Mouse (Mus musculus): ENCODE results near the gene Wdfy3.
"Not testable (repeated sequence)": the region's sequence is repeated elsewhere in the genome, so short reads cannot be mapped to it uniquely, and the experiment has no call there.

Wdfy3 gene

DNA sequence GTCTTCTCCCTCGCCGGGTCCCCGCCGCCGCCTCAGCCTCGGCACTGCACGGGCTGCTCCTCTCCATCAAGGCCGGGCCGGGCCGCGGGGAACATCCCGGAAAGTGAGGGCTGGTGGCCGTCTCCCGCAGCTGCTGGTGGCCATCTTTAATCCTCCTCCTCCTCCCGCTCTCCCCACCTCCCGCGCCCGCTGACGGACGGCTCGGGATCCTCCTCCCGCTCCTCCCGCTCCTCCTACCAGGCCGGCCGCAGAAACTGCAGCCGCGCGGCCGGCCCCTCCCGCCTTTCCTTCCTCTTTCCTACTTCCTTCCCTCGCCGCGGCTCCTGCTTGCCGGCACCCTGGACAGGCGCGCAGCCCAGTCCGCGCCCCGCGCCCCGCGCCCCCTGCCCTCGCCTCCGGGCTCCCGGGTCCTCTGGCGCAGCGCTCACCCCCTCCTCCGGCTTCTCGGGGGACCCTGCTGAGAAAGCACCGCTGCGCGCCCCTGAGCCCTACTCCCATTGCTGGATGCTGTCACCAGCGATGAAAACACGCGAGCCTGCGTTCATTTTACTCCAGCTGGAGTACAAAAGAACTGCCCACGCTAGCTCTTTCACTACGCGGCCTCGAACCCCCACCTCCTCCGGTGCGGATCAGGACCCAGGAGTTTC lies at the start of gene Wdfy3:
Wdfy3 (minus strand) TSS at position 155 of the 647 bp plus-strand sequence.
- DNase-seq = peak; percentile 91

DNA sequence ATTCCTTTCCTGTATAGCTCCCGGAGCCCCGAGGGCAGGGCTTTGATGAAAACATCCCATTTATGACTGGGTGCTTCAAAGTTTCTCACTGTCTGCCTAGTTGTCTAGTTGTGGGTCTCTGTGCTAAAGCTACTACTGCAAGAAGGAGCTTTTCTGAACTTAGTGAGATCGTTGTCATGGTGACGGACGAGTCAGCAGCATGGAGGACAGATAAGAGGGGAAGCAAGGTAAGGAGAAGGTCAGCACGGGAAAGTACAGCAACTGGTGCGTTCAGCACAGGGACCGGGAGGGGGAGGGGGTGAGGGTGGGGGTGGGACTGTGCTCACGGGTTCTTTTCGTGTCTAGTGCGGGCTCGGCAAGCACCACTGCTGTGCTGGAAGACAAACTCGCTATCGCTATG lies 43.3 kb upstream of the Wdfy3 start:
- no peak for DNase-seq

DNA sequence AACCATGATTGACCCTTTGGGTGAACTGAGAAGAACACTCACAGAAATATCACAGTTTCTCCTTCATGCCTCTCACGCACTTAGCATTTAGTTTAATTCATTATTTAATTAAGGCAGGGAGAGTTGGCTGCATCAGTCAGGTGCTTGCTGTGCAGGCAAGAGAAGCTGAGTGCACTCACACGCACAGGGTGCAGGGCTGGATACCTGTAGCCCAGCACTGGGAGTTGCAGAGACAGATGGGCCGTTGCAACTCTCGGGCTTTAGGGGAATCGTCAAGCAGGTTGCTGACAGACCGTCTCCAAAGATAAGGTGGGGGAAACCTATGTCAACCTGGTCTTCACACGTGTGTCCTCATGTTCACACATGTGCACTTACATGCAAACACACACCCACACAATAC lies 42.3 kb upstream of the Wdfy3 start:
- DNase-seq = no peak

DNA sequence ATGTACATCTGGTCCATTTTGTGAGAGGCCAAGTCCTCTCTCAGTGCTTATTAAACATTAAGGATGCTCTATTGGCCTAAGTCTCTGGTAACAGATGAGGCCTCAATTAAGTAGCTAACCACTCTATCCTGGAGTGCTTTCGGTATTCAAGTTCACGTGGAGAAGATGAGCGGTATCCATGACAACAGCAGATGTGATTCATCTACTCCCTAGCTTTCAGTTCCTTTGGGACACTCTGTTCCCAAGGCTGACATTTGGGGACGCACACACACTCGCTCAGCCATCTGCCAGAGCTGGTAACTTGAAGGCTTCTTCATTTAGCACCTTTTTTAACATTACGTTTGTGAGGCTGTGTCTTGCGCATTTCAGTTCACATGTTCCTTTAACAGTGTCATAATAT lies 40.3 kb upstream of the Wdfy3 start:
- no peak for DNase-seq

DNA sequence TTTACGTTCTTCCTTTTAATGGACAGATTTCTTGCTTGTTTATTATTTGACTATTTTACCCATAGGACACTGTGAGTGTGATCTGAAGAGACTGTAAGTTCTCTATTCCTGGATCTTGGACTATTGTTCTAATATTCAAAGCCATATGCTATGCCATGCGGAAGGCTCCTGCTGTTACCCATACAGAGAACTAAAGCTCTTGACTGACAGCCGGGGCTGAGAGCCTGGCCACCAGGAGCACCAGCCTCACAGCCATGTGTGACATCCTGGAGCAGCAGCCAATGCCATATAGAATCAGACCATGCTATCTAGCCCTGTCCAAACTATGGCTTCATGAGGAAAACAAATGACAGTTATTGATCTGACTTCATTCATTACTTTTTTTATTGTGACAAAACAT lies 36.2 kb upstream of the Wdfy3 start:
- no peak for DNase-seq

DNA sequence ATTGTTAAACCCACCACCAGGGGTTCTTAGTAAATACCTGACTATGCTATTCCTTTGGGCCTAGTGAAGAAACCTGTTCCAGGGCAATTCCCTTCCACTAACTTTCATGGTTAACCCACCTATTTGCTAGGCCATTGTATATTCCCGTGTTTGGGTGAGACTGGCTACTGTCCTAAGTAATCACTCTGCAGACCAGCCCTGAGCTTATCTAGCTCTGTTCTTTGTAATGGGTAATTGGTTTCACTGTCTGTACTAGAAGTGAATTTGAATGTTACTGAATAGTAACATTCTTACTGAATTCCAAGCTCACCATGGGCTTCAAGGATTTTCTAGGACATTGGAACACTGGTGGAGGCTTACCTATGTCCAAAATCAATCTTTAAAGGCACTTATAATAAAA lies 32.1 kb upstream of the Wdfy3 start:
- not testable (repeated sequence) for DNase-seq

DNA sequence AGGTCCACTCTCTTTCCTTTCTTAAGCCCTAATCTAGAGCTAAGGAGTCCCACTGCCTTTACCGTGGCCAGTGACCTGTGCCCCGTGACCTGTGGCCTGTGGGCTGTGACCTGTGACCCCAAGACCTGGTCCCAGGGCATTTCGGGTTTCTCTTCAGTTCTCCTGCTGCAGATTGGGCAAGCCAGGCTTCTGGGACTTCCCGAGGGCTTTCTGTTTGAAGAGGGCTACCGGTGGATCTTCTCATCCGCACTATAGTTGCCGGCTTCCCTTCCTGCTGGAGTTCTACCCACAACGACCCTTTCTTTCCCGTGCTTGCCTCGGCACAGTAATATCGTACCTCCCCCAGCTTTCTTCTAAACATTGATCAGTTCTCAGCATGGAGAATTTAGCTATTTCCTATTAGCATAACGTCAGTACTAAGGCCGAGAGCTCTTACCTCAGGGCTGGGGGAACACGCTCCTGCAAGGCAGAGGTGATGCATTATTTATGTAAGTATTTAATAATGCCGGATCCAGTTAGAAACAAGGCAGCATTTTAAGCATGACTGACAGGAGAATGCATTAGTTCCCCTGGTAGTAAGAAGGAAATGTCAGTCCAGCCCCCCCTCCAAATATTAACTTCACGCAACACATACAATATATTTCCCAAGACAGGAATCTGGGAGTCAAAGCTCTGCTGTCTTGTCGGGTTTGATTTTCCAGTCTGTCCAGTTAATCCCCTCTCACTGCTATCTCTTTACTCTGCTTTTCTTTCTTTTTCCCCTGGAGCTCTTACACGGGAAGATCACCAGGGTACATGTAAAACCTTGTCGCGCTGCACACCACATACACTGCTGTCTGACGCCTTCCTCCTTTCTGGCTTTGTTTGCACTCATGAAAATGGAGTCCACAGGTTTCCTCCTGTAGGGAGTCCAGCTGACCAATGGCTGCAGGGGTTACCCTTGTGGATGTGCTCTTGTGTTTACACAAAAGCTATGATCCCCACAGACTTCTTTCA lies 30.8 kb upstream of the Wdfy3 start:
- no peak for DNase-seq

DNA sequence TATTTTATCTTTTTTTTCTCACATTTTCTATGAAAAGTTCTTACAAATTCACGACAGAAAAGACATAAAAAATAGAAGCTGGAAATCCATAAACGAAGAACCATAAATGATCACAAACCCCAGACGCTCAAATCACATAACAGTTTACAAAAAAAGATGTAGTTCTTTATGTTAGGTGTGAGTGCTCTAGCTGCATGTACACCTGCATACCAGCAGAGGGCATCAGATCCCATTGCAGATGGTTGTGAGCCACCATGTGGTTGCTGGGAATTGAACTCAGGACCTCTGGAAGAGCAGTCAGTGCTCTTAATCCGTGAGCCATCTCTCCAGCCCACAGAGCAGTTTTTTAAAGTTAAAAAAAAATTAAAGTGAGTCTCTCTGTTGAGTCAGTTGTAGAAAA lies 25.9 kb upstream of the Wdfy3 start:
- DNase-seq = no peak

DNA sequence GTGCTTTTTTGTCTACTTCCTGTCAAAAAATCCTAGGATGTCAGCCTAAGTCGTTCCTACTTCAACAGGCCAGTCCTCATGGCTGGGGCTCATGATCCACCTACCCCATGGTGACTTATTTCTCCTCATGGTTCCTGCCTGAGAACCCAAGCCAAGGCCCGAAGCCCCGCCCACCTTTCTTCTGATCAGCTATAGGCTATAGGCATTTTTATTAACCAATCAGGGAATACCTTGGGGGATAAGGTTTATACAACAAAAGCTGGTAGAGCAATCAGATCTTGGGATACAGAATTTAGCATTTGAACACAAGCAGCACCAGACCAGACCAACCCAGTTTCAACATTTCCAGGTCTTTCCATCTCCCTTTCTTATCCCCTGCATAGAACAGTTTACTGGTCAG lies 21.0 kb upstream of the Wdfy3 start:
- no peak for DNase-seq

DNA sequence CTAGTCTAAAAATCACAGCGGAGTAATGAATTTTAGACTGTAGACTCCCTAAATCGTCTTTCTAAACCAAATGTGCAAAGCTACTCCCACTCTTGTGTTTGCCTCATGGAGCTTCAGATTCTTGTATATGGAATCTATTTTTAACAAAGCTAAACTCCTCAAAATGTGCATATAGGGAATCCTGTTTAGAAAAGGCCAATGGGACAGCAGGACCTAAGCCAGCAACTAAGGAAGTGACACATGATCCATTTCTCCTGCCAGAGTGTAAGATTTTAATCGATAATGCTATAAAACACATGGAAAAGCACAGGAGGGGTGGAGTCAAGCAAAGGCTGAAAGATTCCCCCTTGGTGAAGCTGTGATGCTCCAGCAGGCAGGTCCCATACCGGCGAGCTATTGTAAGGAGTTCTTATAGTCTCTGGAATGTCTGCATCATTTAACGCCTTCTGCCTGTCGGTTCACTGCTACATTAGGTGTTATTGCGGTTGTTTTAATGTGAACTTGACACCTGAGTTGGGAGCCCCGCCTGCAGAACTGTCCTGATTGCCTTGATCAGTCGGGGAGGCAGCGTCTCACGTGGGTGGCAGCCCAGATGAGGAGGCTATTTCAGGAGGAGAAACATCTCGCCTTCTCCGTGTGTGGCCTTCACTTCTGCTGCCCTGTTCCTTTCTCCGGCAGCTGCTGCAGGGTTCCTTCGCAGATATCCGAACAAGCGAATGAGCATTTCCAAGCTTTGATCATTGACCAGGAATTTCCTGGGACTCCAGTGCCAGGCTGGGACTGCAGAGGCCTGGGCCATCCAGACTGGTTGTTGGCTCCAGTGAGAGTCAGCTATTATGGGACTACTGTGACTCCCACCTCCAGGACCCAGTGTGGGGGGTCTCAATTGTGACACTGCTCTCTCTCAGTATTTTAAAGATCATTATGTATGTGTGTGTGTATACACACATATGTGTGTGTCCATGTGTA lies 15.3 kb upstream of the Wdfy3 start:
- no peak for DNase-seq

DNA sequence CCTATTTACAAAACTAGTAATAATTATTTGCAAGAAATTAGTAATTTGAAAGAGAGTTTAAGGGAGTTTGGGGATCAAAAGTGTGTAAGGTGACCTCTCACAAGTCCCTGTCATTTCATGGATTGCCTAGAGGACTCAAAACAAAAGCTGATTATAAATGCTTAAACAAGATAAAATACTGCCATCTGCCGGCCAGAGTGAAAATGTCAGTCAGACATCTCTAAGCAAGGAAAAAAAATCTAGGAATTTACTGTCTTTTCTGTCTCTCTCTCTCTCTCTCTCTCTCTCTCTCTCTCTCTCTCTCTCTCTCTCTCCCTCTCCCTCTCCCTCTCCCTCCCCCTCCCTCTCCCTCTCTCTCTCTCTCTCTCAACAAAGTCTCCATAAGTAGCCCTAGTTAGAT lies 4.4 kb upstream of the Wdfy3 start:
- peak; percentile 73 for DNase-seq

DNA sequence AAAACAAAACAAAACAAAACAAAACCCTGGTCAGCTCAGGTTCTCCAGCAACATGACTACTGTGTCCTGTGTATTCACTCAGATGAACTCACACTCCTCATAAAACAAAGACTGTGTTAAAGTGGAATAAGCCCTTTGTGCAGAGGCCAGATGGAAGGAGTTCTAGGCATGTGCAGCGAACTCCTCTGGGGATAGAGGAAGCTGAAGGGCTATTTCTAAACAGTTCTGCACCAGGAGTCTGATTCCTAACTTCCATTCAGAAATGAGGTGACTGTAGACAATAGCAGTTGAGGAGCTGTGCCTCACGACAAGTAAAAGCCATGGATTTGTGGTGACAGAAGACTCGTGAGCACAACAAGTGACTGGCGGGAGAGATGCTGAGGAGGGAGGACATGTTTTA lies 2.3 kb upstream of the Wdfy3 start:
- no peak for DNase-seq

DNA sequence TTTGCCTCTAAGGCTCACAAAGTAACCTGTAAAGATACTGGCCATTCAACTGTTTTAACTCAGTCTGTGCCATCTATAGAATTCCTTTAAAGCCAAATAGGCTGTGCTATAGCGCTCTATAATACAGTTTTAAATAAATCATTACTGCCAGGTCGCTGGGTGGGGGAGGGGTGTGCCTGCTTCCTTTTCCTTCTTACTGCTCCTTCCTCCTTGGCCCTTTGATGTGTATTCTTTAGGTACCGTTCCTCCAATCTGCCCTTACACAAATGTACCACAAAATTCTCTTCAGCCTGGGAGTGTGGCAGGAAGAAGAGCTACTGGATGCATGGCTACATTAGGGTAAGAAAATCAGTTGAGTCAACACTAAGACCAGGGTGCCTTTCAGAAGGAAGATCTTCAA lies 1.5 kb upstream of the Wdfy3 start:
- no peak for DNase-seq

DNA sequence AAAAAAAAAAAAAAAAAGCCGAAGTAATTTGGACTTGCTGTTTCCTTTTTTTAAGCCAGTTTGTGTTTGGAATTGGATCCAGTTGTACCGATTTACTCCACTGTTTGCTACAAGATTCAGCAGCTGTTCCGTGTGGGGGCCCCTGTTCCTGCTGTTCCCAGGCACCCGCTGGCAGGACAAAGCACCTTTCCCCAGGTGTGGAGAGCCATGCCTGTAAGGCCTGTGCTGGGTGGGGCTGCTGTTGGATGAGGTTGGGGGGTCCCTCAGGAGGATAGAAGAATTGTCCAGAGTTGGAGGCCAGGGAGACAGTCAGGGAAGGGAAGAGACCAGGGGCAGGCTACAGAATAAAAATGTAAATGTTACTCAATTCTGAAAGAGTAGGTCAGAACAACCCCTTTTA lies 1.1 kb upstream of the Wdfy3 start:
- DNase-seq = no peak

DNA sequence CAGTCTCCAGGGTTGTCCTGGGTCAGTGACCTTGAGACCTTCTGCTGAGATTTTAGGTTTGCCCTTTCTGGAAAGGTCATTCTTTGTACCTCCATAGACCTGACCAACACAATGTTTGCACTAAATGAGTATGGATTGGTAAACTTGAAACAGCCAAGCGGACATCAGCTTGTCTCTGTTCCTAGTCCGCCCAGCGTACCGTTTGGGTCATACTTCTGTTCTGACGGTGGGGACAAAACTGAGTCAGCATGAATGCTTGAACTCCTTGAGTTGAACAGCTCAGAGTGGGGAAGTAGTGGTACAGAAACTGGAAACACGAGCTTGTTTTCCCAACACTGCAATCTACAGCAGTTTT lies 670 bp upstream of the Wdfy3 start:
- no peak for DNase-seq

DNA sequence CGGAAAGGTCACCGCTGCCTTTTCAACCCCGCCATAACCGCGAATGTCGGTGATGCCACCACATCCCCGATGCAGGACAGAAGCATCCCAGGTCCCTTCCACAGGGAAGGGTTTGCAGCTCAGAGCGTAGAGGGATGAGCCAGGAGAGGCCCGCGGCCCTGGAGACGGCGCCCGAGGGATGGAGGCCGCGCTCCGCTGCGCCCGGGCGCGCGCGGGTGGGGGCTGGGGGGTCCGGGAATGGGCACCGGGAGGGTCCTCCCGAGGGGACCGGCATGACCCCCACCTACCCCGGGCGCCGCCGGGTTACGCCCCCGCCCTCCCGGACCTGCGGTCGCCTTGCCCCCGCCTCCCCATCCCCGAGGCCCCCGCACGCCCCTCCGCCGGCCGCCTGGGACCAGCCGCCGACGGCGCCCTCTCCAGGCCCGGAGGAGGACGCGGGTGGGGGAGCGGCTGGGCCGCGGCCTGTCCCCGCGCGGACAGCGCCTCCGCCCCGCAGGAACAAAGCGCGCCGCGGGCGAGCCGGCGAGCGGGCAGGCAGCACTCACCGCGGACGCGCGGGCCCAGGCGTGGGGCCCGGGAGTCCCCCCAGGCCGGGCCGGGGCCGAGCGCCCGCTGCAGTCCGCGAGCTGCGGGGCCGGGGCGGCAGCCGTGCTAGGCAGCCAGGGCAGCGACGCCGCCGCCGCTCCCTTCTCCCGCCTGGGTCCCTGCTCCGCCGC lies 512 bp downstream of the Wdfy3 start:
- DNase-seq = peak; percentile 70

DNA sequence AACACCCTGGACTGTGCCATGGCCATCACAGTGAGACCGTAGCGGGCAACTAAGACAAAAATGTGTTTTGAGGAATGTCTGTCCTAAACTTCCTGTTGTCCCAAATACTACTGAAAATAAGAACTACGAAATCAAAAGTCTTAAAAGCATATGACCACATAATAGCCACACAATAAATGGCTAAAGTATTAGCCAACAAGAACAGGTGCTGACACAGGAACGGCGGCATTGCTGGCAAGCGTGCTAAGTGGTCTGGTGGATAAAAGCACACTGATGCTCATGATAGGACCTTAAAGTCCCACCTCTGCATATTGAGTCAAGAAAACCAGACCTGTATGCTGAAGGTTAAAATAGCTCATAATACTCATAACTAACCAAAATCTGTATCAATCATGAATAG lies 3.3 kb downstream of the Wdfy3 start:
- DNase-seq = no peak

DNA sequence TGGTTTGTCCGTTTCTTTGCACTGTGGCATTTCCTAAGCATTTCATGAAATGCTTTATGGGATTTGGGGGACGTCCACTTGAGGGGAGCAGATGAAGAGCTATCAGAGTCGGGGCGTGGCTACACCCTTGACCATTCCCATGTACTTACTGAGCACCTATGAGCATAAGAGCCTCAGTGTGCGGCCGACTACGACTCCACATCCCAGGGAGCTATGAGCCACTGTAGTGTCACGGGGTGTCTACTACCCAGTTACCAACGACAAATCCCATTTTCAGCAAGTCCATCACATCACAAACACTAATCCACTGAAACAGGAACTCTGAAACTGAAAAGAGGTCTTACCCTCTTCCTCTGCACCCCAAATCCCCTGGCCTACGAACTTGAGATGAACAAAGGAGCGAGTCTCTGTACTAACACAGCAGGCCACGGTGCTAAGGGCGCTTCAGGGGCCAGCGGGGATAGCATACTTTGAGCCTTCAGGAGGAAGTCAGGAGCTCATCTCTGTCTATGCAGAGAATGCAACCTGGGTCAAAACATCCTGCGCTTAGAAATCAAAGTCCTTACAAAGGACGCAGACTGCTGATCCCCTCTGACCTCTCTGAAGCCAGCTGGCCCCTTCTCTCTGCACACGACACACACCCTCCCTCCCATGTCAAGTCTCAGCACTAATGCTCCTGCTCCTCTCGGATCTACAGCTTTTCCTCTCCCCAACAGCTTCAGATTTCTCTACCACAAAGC lies 6.5 kb downstream of the Wdfy3 start:
- DNase-seq = no peak

DNA sequence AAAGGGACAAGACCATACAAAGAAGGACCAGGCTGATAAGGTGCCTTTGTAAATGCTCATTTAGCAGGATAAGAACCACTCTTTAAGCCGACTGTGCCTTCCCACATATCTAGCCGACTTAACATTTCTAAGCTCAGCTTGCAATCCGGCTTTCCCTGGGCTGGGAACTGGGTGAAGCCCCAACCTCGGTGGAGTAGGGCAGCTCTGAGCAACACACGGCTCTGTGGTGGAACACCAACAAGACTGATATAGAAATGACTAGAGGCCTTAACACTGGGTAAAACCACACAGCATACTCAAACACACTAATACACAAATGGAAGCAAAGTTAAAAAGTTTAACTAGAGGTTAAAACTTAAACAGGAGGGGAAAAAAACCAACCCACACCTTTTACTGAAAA lies 7.9 kb downstream of the Wdfy3 start:
- no peak for DNase-seq

DNA sequence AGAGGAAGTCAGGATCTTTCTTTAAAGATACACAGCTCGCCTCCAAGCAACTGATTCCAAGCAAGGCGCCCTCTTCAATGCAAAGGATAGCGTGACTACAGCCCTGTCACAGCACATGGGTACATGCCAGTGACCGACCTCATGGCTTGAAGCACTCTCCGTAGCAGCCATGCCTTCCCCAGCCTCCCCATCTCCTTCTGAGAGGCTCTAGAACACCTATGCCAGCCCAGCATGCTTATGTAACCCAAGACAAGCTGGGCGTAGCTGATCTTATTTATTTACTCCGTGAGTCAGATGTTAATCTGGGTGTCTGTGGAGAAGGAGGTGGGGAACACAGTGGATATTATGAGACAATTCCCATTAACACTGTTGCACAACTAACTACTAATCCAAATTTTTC lies 13.8 kb downstream of the Wdfy3 start:
- no peak for DNase-seq

DNA sequence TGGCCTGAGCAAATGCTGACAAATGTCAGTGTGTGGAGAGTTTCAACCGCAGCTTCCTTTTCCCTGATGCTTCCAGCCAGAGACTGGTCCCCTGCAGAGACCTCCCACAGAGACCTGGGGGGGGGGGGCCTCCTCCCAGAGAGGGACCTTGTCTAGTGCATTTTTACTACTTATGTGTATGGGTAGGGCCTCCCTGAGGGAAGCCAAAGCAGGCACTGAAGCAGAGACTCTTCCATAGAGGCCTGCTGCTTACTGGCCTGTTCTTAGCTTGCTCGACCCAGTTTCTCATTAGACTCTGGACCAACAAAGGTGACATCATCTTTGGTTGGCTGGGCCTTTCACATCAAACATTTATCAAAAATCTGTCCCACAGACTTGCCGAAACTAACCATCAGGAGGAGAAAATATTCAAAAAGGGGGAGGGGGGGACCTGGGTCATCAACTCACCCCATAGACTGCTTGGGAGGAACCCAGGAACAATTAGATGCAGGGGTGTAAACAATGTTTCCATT lies 14.5 kb downstream of the Wdfy3 start:
- DNase-seq = peak; percentile 46

All from kidney, adult 18-20 months (tissue).